Mouse (Mus musculus) ovary, postnatal 14 days (tissue): ENCODE measurements around the gene Rras.

Source experiments
- DNase-seq: peaks from one replicate; pipeline ENCODE4 v3.0.0; 2022; ENCODE audit warnings: low spot score

Rras gene

DNA sequence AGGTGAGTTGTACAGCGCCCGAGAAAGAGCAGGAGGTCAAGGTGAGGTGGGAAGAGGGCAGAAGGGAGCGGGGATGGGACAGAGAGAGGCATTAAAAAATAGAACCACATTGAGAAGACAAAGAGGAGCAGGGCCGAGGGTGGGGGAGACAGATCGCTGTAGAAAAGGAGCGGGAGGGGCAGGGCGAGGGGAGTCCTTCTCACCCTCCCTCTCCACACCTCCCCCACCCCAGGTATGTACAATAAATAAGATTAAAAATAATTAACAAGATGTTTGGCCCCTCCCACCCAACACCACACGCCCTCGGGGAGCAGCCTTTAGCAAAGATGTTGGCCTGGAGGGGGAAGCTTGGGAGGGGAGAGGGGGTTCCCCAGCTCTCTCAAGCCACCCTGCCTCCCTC, 10.0 kb downstream of the Rras start:
- DNase-seq = no peak

DNA sequence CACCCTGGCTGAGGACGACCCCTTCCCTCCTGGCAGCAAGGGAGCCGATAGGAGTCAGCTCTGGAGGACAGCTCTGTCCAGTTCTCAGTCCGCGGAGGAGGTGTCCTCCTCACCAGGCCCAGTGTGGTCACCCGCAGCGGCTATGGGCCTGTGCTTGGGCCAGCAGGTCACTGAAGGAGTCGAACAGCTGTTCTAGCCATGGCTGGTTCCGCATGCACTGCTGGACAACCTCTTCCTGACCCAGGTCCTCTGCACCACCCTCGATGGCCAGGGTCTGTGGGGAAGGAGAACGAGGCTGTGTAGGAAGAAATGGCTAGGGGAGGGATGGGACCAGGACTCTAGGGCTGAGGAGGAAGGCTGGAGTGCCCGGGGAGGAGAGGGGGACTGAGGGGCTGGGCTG, 10.6 kb downstream of the Rras start:
- DNase-seq = no peak

DNA sequence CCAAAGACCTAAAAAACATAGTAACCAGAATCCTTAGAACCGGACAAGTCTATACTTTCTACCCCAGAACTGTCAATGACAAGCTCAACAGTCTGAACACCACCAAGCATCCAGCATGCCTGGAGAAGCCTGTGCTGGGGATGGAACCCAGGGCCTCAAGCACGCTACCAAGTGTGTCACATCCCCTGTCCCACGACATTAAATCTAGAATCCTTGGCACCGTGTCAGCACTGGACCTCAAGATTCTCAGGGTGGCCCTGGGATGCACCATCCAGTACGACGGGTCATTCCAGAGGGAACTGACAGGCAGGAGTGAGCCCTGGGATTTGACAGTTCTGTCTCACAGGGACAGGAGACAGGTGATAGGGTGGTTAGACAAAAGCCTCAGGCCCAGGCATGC, 12.2 kb downstream of the Rras start:
- DNase-seq = no peak

DNA sequence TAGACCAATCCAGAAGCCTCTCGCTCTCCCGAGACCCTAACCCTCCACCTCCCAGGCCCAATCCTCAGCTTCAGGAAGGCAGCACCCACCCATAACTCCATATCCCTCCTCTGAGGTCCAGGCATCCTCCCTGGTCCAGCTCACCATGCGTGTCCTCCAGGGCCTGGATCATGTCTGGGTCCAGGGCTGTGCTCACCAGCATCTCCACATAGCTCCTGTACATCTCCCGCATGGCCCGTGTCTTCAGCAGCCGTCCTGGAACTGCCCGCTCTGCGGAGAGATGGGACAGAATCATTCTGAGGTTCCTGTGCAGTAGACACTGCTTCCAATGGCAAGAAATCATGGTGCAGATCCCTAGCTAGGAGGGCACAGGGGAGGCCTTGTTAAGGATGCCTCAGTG, 13.1 kb downstream of the Rras start:
- DNase-seq = no peak

DNA sequence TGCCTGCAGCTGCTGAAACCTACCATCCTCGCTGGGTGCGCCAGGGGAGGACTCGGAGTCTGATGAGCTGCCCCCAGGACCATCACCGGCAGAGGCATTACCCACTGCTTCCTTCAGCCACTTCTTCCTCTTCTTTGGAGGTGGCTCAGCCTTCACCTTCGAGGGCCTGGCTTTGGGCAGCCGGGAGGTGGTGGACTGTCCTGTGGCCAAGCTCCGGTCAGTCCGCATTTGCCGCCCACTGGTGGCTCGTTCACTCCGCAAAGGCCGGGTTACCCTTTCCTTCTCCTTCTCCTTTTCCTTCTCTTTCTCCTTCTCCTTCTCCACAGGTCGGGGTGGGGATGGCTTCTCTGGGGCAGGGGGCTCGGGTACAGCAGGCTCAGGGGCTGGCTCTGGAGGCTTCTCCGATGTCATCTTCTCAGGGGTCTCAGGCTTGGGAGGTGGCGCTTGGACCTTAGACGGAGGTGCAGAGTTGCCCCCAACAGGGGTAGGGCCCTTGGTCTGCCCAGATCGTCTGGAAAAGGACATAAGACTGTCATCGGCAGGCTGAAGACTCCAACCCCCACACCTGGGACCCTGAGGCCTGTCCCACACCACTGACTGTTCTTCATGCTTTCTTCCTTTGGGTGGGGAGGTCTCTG, 16.1 kb downstream of the Rras start:
- DNase-seq = no peak

DNA sequence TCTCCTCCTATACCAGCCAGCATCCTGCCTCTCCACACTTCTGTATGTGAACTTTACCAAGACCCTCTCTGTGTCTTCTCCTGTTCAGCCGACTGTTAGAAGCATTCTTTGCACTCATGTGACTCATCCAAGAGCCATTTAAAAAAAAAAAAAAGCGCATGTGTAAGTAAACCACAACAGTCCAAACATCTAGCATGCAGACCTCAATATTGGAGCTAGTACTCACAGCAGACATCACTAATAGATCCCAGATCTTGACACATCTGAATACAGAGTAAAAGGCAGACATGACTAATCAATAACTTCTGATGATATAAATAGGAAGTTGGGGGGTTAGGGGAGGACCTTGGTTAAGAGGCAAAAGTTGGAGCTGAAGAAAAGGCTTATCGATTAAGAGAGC, 17.9 kb downstream of the Rras start:
- no peak for DNase-seq

DNA sequence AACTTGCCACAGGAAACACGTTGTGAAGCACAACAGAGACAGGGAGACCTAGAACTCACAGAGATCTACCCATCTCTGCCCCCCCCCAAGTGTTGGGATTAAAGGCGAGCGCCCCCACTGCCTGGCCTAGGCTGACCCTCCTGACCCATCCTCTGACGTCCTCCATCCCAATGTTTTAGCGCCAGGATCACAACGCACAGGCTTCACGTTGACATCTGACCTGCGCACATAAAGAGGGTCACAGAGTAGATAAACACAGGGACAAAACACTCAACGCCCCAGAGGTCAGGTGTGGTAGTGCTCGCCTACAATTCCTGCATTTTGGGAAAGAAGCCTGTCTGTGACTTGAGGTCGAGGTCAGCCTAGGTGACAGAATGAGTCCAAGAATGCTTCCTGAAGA, 18.9 kb downstream of the Rras start:
- DNase-seq = no peak

DNA sequence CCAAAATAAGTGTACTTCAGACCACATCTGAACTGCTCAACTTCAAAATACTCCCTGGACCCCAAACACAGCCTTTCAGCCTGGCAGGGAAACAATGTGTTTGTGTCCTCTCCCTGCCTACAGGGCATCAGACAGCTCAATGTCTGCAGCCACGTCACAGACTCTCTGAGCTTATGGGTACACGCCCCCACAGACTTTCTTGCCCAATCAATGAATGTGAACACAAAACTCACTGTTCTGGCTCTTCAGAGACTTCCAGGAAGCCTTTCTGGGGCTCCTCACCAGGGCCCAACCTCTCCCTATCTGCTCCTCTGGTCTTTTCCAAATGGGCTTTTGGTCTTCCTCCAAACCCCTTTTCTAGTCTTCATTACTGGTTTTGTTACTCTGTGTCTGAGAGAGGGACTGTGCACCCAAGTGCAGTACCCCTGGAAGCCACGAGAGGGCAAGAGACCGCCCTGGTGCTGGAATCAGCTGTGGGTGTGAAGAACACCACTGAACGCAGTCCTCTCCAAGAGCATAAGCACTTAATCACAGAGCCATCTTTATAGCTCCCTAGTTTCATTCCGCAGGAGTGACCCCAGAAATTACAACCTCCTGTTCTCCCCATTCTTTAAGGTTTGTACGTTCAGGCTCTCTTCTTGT, 20.1 kb downstream of the Rras start:
- no peak for DNase-seq

DNA sequence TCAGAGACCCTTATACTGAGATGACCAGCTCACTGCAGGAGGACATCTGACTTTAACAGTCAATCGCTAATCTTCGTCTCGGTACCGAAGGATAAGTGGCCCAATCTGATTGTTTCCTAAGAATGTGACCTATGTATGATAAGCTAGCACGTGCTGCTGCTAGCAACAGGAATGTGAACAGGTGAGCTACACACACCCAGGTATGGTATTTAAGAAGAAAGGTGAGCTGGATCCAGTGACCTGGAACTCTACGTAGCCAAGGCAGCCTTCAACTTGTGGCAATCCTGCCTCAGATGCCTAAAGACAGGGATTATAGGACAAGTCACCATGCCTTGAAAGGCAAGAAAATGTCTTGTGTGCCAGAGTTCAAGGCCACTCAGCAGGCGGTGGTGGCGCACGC, 20.6 kb downstream of the Rras start:
- no peak for DNase-seq

DNA sequence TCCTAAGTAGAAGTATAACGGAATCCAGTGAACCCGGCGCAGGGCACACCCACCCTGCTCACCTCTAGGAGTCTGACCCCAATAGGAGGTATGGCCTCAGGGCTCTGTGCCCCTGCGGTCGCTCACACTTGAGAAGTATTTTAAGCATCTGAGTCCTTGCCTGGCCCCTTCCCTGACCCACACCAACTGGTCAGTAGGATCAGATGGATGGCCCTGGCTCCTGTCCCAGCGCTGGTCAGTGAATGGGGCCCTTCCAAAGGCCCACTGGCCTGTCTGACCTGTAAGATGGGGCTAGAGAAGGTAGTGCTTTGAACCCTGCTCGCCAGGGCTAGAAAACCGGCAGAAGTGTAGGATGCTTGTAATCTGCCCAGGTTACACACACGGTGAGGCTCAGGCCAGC, 23.1 kb downstream of the Rras start:
- DNase-seq = no peak

DNA sequence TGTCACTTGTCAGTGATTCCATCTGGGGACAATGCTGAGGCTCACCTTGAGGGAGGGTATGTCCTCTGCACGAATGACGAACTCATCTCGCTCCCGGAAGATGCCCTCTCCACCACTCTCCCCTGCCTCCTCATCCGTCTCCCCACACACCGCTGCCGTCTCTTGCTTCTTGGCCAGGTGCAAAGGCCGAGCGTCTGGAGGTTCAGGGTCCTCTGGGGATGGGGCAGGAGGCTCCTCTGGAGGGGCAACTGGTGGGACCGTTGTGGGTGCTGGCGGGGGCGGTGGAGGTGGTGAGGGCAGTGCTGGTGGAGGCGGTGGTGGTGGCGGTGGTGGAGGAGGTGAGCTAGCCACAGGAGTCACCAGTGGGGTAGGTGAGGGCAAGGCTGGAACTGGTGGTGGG, 25.5 kb downstream of the Rras start:
- no peak for DNase-seq

DNA sequence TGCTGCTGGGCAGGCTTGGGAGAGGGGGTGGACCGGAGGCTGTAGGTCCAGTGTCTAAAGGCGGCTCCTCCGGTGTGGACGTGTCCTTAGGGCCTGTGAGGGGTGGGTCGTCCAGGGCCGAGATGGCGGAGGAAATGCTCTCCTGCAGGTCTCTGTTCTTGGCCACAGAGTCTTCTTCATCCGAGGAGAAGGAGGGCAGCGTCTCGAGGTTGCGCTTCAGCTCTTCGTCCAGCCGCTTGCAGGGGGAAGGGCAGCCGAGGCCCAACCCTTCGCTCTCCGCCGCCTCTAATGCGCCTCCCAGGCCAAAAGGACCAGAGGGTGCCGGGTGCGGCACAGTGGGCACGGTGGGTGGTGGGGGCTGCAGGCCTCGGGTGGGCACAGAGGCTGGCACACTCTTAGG, 28.0 kb downstream of the Rras start:
- DNase-seq = no peak

DNA sequence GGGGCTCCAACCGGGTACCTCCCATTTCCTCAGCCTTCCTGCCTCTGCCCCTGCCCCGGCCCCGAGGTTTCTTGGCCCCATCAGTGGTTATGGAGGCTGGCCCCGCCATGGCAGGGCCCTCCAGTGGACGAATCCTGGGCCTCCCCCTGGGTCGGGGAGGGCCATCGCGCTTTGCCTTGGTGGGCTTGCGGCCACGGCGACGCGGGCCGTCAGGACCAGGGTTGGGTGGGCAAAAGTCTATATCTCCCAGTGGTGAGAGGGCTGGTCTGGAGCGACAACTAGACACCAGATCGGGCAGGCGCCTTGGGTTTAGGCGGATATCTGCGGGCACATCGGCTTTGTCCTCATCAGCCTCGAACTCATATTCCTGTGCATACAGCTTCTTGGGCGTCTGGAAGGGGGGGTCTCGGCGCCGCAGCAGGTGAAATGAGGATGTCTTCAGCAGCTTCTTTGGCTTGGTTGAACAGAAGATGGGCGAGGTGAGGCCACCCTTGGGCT, 29.1 kb downstream of the Rras start:
- no peak for DNase-seq

DNA sequence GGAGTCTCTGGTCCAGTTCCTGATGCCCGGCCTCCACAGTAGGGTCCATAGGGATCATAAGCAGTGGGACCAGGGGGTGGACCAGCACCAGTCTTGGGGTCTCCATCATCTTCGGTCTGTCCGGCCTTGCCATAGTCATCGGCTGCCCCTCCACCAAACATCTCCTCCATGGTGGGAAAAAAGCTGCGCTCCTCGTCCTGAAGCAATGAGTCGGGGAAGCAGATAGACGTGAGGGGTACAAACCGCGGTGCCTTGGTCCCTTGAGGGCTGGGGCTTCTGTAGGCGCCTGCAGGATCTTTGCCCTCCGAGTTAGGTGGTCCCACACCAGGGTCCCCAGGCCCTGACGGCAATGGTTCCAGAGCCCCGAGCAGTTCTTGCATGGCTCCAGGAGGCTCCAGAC, 29.7 kb downstream of the Rras start:
- DNase-seq = no peak

DNA sequence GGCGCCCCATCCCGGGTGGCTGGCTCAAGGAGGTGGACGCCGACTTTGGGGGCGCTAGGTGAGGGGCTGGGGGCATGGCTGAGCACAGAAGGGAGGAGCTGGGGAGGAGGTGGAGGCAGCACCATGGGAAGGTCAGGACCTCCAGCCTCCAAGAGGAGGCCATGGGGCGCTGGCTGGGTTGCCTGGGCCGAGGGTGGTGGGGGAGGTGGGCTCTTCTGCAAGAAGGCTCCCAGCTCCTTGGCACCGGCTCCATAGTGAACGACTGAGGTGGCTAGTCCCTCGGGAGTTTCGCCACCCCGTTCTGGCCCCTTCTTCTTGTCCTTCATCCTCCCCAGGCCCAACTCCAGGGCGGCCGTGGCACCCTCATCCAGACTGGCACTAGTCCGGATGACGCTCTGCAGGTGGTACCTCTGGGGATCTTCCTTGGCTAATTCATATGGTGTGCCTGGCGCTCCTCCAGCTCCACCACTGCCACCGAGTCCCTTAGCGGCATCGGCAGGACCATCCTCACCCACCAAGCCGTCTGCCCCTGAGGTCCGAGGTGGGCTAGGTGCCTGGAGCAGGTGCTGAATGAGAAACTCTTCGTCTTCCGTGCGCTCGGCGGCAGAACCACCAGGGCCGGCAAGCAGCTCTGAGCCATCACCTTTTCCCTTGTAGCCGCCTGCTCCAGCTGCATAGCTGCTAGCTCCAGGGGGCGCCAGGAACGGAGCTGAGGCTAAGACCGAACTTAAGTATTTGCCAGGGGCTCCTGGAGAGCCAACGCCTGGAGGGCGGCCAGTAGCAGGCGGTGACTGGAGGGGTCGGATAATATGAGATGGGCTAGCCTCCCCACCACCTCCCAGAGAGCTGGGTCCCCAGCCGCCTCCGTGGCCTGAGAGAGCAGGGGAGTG, 30.5 kb downstream of the Rras start:
- DNase-seq = no peak

DNA sequence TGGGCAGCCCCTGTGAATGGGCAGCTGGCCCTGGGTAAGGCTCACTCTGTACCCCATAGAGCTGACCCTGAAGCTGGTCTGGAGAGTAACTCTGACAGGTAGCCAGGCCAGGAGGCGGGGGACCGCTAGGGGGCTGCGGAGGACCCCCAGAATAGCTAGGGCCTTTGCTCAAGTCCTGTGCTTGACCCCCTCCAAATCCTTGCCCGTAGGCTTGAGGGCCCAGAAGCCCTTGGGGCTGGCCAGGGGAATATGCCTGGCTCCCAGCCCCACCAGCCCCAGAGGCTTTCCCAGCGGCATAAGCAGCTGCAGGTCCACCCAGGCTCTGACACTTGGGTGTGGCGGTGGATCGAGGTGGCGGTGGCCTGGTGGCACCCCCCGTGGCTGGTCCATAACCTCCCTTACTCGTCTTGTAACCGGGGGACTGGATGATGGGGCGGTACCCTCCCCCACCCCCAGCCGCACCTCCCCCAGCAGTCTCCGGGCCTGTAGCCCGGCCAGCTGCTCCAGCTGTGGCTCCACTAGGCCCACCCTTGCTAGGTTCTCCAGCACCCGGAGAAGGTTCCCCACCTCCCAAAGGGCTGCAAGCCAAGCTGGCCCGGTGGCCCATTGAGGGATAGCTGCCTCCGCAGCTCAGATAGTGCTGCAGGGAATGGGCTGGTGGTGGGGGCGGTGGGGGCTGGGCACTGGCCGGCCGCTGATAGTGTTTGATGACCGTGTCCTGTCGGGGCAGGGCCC, 31.3 kb downstream of the Rras start:
- DNase-seq = no peak

DNA sequence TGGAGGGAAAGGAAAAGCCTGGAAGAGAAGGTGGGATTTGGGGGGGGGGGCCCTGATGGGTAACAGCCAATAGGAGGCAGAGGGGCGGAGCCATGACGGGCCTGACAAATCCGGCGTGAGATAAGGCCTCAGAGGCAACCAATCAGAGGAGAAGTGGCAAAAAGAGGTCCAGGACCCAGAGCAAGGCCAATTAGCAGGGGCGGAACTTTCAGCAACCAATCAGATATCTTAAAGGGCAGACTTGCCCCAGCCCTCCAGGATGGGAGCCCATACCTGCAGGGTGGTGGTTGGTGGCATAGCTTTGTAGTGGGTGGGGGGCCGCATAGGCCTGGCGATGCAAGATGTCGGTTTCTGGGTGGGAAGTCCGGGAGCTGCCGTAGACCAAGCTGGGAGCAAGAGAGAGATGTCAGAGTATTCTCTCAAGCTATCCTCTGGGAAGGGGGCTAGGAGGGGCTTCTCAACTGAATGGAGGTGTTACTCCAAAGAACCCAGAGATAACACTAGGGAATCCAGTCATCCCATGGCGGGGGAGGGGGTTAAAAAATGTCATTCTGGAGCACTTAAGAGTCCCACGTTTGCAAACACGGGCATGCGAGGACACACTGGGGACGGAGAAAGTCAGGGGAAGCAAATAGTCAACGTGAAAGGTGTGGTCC, 33.3 kb downstream of the Rras start:
- DNase-seq = peak; percentile 43

DNA sequence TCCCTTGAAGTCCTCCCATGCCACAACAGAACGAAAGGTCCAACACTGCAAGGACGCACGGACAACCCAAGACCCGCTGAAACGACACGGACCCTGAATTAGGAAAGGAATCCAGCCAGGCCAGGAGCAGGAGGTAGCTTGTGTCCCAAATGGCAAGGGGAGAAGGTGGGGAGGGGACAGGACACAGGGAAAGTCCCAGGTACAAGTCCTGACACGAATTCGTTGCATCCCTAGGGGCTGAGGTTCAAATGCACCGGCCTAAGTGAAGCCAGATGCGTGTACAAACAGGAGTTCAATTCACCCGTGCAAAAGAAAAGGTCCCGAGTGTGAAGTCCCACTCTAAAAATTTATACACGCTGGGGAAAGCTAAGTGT, 33.8 kb downstream of the Rras start:
- DNase-seq = no peak

DNA sequence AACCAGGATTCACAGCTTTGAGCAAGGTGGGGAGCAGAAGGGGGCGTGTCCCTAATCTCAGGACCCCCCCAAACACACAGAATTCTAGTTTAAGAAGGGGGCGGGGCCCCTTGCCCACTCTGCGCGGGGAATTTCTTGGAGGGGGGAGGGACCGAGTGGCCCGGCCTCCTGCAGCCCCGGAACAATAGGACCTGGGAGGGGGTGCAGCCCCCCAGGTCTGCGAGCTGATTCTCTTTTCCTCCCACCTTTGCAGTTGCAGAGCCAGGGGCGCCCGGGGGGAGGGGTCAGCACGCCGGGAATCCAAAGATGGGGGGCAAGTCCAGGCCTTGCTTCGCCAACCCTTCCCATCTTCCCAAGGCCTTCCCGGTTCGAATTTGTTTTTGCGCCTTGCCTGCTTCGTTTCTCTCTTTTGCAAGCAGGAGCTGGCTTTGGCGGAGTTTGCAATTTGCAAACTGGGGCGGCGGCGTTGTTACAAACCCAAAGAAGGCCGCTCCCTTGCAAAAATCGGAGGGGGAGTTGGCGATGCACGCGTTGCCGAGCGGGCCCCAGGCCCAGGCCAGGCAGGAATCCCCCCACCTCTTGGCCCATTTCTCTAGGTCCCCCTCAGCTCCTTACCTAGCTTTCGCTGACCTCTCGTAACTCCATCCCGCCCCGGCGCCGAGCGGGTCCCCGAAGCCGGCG, 34.6 kb downstream of the Rras start:
- DNase-seq = peak; percentile 43

DNA sequence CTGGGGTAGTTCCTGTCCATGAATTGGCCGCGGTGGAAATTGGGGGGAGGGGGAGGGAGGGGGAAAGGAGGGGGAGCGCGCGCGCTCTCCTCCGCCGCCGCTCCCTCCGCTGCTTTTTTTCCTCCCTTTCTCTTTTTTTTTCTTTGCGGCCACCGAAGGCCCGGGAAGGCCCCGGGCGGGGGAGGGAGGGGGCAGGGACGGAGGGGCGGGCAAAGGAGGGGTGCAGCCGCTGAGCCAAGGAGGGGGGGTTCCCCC, 35.0 kb downstream of the Rras start, which contains the start of gene Prr12:
Prr12 (minus strand) TSS at position 20 of the 255 bp plus-strand sequence.
- no peak for DNase-seq

DNA sequence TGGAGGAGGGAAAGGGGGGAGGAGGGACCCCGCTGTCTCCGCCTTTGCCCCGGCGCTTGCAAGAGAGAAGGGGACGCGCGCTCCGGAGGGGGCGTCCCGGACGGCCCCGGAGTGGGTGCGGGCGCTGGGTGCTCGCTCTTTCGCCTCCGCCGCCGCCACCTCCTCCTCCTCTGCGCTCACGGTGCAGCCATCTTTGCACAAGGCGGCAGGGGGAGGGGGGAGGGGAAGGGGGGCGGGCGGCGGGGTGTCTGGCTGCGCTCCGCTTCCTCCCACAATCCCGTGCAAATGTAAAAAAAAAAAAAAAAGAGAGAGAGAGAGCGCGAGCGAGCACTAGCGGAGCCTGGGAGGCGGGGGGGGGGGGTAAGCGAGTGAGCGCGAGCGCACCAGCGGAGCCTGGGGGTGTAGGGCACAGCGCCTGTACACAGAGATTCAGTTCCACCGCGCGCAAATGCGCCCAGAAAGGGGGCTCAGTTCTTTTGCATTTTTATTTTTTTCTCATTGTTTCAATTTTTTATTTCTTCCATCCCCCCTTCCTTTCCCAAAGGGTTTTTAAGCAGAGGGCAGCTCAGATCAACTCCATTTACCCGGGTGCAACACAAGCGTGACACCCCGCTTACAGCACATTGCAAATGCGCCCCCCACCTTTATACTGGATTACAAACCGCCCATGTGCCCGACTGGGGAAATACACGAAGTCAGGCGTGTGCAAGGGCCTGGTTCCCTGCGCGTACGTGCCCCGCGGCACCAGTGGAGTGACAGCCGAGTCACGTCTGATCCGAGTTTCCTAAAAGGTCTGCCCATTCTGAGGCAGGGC, 35.6 kb downstream of the Rras start:
- DNase-seq = peak; percentile 65
